Mouse (Mus musculus) kidney, embryonic 14.5 days (tissue): ENCODE measurements at regions not wholly inside any gene's neighbourhood (a gene's known extent, or its start where the extent isn't known, plus 50 kb on each side); places are given as distances from the start of the nearest gene placed in this dataset.

Experiments used
- ATAC-seq: fragments of 200-750 bp; cut with Nextera tagmentation; 2 replicates; pipeline ENCODE4 v1.8.0; 2017; ENCODE audit warnings: moderate number of reproducible peaks, mild to moderate bottlenecking, moderate TSS enrichment, moderate library complexity; ENCODE audit not compliant: low FRiP score, low TSS enrichment
- H3K27ac ChIP-seq: fragments of 300-500 bp; sonication (generic); 2 replicates; pipeline ENCODE4 v1.5.1; 2014; ENCODE audit warnings: low read depth, mild to moderate bottlenecking, low read length, moderate library complexity, mixed read lengths
- H3K27me3 ChIP-seq: fragments of 300-500 bp; sonication (generic); 2 replicates; pipeline ENCODE4 v1.6.1; 2014; ENCODE audit warnings: mild to moderate bottlenecking, low read length; ENCODE audit not compliant: control insufficient read depth, insufficient read depth
- H3K36me3 ChIP-seq: fragments of 300-500 bp; sonication (generic); 2 replicates; pipeline ENCODE4 v1.6.1; 2014; ENCODE audit warnings: low read length, mixed read lengths; ENCODE audit not compliant: control insufficient read depth, insufficient read depth
- H3K4me1 ChIP-seq: fragments of 300-500 bp; sonication (generic); 2 replicates; pipeline ENCODE4 v1.6.1; 2014; ENCODE audit warnings: low read length, mixed read lengths; ENCODE audit not compliant: control insufficient read depth, insufficient read depth
- H3K4me2 ChIP-seq: fragments of 300-500 bp; sonication (generic); replicated peaks from 2 replicates; pipeline ENCODE4 v1.6.1; 2014; ENCODE audit warnings: low read depth, mild to moderate bottlenecking, low read length
- H3K4me3 ChIP-seq: fragments of 300-500 bp; sonication (generic); 2 replicates; pipeline ENCODE4 v1.5.1; 2014; ENCODE audit warnings: mild to moderate bottlenecking, low read length
- H3K9ac ChIP-seq: fragments of 300-500 bp; sonication (generic); 2 replicates; pipeline ENCODE4 v1.6.1; 2014; ENCODE audit warnings: low read depth, mild to moderate bottlenecking, low read length, moderate library complexity
- H3K9me3 ChIP-seq: fragments of 300-500 bp; sonication (generic); 2 replicates; pipeline ENCODE4 v1.6.1; 2016; ENCODE audit warnings: low read length; ENCODE audit not compliant: control insufficient read depth
- WGBS: fragments of 180-500 bp; shearing (Covaris S2); extraction: QIAGEN DNeasy Blood & Tissue Kit; methylation state at CpG from one replicate; pipeline ENCODE4 v1.1.7; 2014; 5-methylcytosine and 5-hydroxymethylcytosine counted together

- H3K4me1 ChIP-seq, result no peaks in the 10 kb centered on the region
- H3K9me3 ChIP-seq, result no peaks in the 10 kb centered on the region
- ATAC-seq, result no peak
- H3K9ac ChIP-seq, result no peak overlapping the region
- H3K4me3 ChIP-seq, result no peak overlapping the region
- H3K36me3 ChIP-seq, result no peaks in the 10 kb centered on the region
- no peak overlapping the region for H3K4me2 ChIP-seq
- 53% methylated on average over 3 of the region's 3 CpGs for WGBS
- no peak overlapping the region for H3K27ac ChIP-seq
- H3K27me3 ChIP-seq, result no peaks in the 10 kb centered on the region
Observed at GRCm38 (mm10) chr9:68340921-68341320, 312.7 kb upstream of the Rora start.

GRCm38 (mm10) chr9:68341511-68341910 lies 312.1 kb upstream of the Rora start:
- Histone ChIP-seq H3K27ac (no peak overlapping the region), H3K36me3 (no peaks in the 10 kb centered on the region), H3K4me3 (no peak overlapping the region), H3K9ac (no peak overlapping the region), H3K9me3 (no peaks in the 10 kb centered on the region), H3K4me1 (no peaks in the 10 kb centered on the region), H3K27me3 (no peaks in the 10 kb centered on the region), H3K4me2 (no peak overlapping the region)
- 89% methylated on average over 3 of the region's 3 CpGs for WGBS
- ATAC-seq, result no peak

GRCm38 (mm10) chr9:68347426-68347825 lies 306.2 kb upstream of the Rora start:
- Histone ChIP-seq H3K36me3 (no peaks in the 10 kb centered on the region), H3K9me3 (no peaks in the 10 kb centered on the region), H3K4me1 (no peaks in the 10 kb centered on the region), H3K4me3 (no peak overlapping the region), H3K27ac (no peak overlapping the region), H3K27me3 (no peaks in the 10 kb centered on the region), H3K9ac (no peak overlapping the region), H3K4me2 (no peak overlapping the region)
- ATAC-seq, result no peak
- 82% methylated on average over 6 of the region's 6 CpGs for WGBS

GRCm38 (mm10) chr9:68351466-68351865 lies 302.1 kb upstream of the Rora start:
- 91% methylated on average over 4 of the region's 4 CpGs for WGBS
- Histone ChIP-seq H3K27me3 (no peaks in the 10 kb centered on the region), H3K4me3 (no peak overlapping the region), H3K27ac (no peak overlapping the region), H3K4me1 (no peaks in the 10 kb centered on the region), H3K9ac (no peak overlapping the region), H3K4me2 (no peak overlapping the region), H3K36me3 (no peaks in the 10 kb centered on the region), H3K9me3 (no peaks in the 10 kb centered on the region)
- no peak for ATAC-seq

GRCm38 (mm10) chr9:68354470-68354869 lies 299.1 kb upstream of the Rora start:
- Histone ChIP-seq H3K36me3 (no peaks in the 10 kb centered on the region), H3K4me3 (no peak overlapping the region), H3K4me2 (no peak overlapping the region), H3K9ac (no peak overlapping the region), H3K27ac (no peak overlapping the region), H3K4me1 (no peaks in the 10 kb centered on the region), H3K9me3 (no peaks in the 10 kb centered on the region), H3K27me3 (no peaks in the 10 kb centered on the region)
- 79% methylated on average over 4 of the region's 4 CpGs for WGBS
- no peak for ATAC-seq

GRCm38 (mm10) chr9:68356078-68356477 lies 297.5 kb upstream of the Rora start:
- 72% methylated on average over 4 of the region's 4 CpGs for WGBS
- no peak for ATAC-seq
- Histone ChIP-seq H3K36me3 (no peaks in the 10 kb centered on the region), H3K4me2 (no peak overlapping the region), H3K9me3 (no peaks in the 10 kb centered on the region), H3K4me3 (no peak overlapping the region), H3K4me1 (no peaks in the 10 kb centered on the region), H3K27ac (no peak overlapping the region), H3K9ac (no peak overlapping the region), H3K27me3 (no peaks in the 10 kb centered on the region)

- 77% methylated on average over 5 of the region's 5 CpGs for WGBS
- H3K4me3 ChIP-seq, result no peak overlapping the region
- H3K4me1 ChIP-seq, result no peaks in the 10 kb centered on the region
- H3K4me2 ChIP-seq, result no peak overlapping the region
- H3K27ac ChIP-seq, result no peak overlapping the region
- no peaks in the 10 kb centered on the region for H3K36me3 ChIP-seq
- no peak for ATAC-seq
- no peaks in the 10 kb centered on the region for H3K27me3 ChIP-seq
- H3K9me3 ChIP-seq, result no peaks in the 10 kb centered on the region
- no peak overlapping the region for H3K9ac ChIP-seq
Observed at GRCm38 (mm10) chr9:68357231-68357630, 296.4 kb upstream of the Rora start.

- H3K4me1 ChIP-seq, result no peaks in the 10 kb centered on the region
- H3K27ac ChIP-seq, result no peak overlapping the region
- ATAC-seq, result no peak
- no peaks in the 10 kb centered on the region for H3K36me3 ChIP-seq
- 69% methylated on average over 3 of the region's 3 CpGs for WGBS
- H3K27me3 ChIP-seq, result no peaks in the 10 kb centered on the region
- H3K4me3 ChIP-seq, result no peak overlapping the region
- H3K4me2 ChIP-seq, result no peak overlapping the region
- no peak overlapping the region for H3K9ac ChIP-seq
- no peaks in the 10 kb centered on the region for H3K9me3 ChIP-seq
Observed at GRCm38 (mm10) chr9:68366973-68367372, 286.6 kb upstream of the Rora start.

- Histone ChIP-seq H3K9me3 (no peaks in the 10 kb centered on the region), H3K27ac (no peak overlapping the region), H3K36me3 (no peaks in the 10 kb centered on the region), H3K4me3 (no peak overlapping the region), H3K4me2 (no peak overlapping the region), H3K4me1 (no peaks in the 10 kb centered on the region), H3K9ac (no peak overlapping the region), H3K27me3 (no peaks in the 10 kb centered on the region)
- 89% methylated on average over 4 of the region's 4 CpGs for WGBS
- no peak for ATAC-seq
Observed at GRCm38 (mm10) chr9:68367556-68367955, 286.0 kb upstream of the Rora start.

GRCm38 (mm10) chr9:68372726-68373125 lies 280.9 kb upstream of the Rora start:
- H3K4me2 ChIP-seq, result no peak overlapping the region
- H3K36me3 ChIP-seq, result no peaks in the 10 kb centered on the region
- no peak overlapping the region for H3K9ac ChIP-seq
- ATAC-seq, result no peak
- H3K27me3 ChIP-seq, result no peaks in the 10 kb centered on the region
- no peaks in the 10 kb centered on the region for H3K4me1 ChIP-seq
- H3K9me3 ChIP-seq, result no peaks in the 10 kb centered on the region
- no peak overlapping the region for H3K27ac ChIP-seq
- WGBS, result 80% methylated on average over 4 of the region's 4 CpGs
- no peak overlapping the region for H3K4me3 ChIP-seq
